Mouse (Mus musculus) inflammation-experienced regulatory T-cells, adult 6 months (primary cell): ENCODE results near the gene Epha6. TPM values are rescaled to one million over a fixed set of nuclear protein-coding genes. Genes with fewer than 3 reads are reported as not detected.
"Not testable (repeated sequence)": the region's sequence is repeated elsewhere in the genome, so short reads cannot be mapped to it uniquely, and the experiment has no call there.

Source experiments
- ATAC-seq: one replicate; pipeline ENCODE4 v1.8.0; 2017
- polyA plus RNA-seq, 3 experiments: library from polyadenylated mRNA; unstranded; fragments of 100-300 nt; shearing (Covaris generic); gene quantifications; one replicate each; pipeline ENCODE4 v1.2.1; 2017

Epha6 gene
- polyA plus RNA-seq, 3 experiments from 2014 or later = not detected

DNA sequence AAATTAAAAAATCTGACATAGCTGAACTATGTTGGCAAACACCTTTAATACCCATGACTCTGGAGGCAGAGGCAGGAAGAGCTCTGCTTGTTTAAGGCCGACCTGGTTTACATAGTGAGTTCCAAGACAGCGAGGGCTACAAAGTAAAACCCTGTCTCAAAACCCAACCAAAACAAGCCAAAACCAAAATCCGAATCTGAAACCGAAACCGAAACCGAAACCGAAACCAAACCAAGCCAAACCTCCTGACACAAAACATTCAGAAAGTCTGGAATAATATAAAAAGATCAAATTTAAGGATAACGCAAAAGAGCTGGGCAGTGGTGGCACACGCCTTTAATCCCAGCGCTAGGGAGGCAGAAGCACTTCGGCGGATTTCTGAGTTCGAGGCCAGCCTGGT lies 725.3 kb downstream of the Epha6 start:
- no peak for ATAC-seq

DNA sequence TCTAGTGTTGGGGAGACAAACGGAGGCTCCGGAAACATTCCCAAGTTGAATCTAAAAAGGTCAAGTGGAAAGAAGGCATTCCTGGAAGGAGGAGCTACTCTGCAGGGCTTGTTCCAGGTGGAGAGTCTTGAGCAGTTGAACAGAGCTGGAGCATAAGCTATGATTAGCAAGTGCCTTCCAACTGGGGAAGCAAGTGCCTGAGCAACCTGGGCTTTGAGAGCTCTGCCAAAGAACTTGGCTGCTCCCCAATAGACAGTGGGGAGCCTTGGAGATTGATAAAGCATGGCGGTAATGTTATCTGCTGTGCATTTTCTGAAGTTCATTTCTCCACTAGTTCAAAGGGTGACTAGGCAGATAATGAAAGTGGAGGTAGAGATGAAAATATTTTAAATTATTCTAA lies 733.5 kb downstream of the Epha6 start:
- ATAC-seq = no peak

DNA sequence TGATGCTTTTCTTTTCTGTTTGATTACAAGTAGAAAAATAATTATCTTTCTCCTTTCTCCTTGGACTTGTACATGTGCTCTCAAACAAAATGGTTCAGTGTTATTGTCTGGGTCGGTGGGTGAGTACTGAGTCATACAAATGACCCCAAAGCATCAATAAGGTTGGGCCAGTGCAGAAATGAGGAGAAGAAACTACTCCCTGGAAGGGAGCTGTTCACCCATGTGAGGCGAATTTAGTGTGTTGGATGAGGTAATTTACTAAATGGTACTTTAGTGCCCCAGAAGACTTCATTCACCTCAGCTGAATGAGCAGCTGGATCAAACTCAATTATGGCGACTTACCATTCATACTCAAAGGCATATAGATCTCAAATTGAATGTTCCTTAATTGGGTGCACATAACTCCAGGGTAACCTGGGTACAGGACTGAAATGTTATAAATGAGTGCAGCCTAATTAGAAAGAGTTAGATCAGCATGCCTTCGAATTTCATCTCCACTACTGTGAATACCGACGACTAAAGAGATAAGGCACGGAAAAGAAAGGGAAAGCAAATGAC lies 751.1 kb downstream of the Epha6 start:
- no peak for ATAC-seq

DNA sequence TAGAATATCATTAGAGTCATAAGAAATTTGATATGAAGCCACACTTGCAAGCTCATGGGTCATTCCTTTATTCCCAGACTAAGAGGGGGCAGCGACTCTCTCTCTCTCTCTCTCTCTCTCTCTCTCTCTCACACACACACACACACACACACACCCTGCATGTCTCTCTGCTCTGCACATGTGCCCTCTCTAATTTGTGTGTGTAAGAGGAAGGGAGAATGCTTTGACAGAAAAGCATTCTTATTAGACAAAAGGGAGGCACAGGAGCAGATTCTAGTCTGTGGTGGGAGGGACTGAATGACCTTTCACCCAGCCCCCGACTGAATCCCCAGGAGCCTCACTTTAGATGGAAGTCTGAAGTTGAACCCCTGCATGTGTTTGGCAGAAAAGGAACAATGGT lies 752.6 kb downstream of the Epha6 start:
- ATAC-seq = no peak

DNA sequence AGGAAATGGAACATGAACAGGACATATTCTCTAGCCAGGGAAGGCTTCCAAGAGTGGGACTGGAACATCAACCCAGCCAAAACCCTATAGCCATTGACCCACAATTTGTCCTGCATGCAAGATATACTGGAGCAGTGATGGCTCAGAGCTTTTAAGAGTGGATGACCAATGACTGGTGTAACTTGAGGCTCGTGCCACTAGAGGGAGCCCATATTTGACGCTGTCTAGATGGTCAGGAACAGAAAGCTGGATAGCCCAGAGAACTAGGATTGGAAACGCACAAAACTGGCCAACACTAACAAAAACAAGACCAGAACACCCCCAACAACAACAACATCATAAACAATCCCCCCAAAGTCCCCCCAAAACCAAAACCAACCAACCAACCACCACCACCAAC lies 758.8 kb downstream of the Epha6 start:
- no peak for ATAC-seq

DNA sequence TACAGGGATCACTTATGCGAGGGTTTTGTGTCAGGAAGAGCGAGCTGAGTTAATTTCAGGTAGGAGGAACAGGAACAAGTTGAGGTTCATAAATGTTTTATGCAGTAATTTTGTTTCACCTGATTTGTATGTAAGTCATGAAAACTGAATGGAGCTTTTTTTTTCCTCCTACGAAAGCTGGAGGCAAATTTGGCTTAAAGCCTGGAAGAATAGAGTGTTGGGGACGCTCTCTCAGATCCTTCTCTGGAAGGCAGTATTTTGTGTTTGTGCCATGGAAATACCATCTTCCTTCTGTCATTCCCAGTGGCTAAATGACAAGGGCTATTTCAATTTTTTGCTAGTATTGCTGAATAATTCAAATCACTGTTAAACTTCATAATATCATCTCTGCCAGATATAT lies 768.6 kb downstream of the Epha6 start:
- no peak for ATAC-seq

DNA sequence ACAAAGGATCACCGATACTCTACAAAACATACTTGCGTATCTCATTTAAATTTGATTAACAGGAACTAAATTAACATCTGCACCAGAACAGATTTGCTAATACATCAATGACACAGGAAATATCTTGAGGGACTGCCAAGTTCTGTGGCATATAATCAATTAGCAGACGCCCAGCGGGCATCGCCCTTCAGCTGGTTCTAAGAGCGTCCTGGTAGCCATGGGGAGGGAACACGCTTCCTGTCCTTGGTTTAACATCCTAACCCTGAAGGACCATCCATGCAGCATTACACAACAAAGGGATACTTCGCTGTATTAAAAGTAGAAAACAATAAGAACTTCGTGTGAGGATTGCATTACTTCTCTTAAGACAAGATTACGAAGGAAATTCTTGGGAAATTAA lies 769.0 kb downstream of the Epha6 start:
- no peak for ATAC-seq

DNA sequence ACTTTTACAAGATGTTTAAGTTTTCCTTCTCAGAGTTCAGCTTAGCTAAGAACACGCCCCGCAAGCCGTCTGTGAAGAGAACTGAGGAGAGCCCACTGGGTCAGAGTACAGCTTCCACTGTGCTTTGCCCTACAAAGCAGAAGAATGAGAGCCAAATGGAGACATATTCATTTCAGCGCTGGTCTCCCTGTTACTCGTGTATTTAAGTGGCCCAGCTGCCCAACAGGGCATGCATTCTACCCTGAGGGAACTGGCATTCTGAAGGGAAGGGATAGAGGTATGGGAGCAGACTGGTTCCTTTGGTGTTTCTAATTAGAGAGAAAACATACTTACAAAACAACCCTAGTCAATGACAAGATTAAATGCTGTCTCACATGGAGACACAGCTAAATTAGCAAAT lies 772.9 kb downstream of the Epha6 start:
- no peak for ATAC-seq

DNA sequence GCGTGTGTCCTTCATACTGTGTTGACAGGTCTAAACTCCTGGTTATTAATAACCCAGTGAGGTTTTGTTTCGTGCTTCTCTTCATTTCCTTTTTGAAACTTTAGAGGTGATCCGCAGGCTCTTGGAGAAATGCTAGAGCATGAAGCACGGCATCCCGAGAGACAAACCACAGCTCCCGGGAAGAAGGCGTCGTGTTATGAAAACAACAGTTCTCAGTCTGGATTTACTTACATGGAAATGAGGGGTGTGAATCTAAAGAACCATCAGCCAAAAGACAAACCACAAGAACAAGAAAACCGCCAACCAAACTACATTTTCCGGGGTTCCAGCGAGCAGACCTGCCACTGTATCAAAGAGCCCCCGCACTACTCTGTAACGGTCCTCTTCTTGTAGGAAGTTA lies 775.7 kb downstream of the Epha6 start:
- ATAC-seq = no peak

DNA sequence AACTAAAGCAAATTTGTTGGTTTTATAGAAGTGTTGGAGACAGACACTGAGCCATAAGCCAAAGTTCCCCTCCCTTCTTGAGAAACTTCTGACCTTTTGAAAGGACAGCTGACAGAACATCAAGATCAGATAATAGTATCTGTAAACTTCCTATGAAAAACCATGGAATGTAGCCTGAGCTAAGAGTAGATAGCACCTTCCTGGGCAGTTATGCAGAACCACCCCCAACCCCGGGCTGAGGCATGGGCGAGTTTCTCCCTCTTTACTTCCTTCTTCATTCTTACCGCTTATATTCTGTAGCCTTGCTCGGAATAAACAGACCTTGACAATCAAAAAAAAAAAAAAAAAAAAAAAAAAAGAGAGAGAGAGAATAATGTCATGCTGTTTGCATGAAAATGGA lies 805.5 kb downstream of the Epha6 start:
- ATAC-seq = not testable (repeated sequence)

DNA sequence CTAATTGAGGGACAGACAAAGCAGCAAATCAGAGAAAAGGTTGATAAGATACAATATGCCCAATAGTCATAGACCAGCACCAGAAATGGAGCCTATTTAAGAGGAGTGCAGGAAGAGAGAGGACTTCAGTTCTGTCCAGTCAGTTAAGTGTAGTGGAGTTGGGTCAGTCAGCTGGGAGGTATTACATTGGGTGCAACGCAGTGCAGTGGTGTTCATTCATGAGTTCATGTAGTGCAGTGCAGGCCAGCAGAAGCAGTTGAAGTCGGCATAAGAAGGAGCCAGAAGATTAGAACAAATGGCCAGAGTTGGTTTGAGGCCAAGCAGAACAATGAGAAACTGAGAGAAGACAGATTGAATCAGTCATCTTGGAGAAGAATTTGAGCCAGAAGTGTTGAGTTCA lies 833.0 kb downstream of the Epha6 start:
- ATAC-seq = no peak

DNA sequence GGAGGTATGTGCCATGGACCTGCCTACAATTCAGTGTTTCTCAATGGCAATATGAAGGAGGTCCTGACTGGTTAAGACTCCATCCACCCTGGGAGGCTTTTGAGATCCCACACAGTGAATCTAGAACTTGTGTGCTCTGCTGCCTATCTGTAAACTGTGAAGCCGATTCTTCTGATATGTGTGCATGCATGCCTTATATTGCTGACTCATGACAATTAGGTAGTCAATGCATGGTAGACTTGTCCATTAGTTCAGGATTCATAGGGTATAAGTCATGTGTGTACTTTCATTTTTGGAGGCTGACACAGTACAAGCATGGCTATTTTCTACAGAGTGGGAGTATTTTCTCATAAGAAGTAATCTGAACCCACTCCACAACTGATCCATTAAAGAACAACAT lies 834.9 kb downstream of the Epha6 start:
- ATAC-seq = no peak

DNA sequence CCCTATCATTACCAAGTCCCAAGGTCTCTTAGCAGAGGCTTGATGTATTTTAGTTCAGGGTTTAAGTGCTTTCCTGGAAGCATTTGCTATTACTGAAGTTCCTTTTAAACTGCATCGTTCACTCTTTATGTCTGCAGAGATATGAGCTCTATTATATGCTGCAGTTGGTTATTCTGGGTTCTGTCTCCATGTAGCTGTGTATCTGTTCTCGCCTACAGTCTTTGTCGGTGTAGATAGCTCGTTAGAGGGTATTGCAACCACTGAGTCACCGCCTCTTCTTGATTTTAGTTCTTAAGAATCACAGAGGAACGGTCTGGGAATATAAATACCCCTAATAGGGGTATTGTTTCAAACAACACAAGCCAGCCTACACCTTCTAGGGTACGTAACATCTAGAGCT lies 835.4 kb downstream of the Epha6 start:
- no peak for ATAC-seq

DNA sequence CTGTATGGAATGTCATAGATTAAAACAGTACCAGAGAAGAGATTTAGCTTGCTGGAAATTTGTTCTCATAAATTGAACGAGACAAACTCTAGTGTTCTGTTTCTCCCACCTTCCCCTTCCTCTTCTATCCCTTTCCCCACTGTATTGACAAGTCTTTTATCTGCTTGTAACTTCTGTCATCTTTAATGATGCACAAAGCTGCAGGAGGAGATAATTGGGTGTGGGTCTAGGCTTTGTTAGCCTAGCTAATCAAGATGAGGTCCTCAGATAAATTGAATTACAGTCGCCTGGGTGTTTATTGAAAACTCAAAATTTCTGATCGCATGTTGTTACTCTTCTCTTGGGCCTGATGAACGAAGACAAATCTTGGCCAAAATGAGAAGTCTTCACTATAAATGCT lies 844.5 kb downstream of the Epha6 start:
- ATAC-seq = no peak

DNA sequence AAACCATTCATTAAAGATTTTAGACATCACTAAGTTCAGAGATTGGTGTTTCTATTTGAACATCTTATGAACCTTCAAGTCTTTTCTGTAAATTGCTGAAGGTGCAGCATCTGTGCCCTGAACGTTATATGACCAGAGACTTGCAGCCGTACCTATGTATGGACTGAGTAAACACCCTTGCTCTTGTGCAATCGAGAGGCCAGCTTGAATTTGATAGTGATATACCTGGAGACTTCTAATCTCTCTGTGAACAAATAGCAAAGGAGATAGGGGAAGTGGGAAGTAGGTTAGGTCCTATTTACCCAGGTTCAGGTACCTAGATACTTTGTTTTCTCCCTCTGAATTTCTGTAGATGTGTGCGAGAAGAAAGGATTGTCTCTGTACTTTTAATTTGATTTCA lies 854.4 kb downstream of the Epha6 start:
- ATAC-seq = no peak

DNA sequence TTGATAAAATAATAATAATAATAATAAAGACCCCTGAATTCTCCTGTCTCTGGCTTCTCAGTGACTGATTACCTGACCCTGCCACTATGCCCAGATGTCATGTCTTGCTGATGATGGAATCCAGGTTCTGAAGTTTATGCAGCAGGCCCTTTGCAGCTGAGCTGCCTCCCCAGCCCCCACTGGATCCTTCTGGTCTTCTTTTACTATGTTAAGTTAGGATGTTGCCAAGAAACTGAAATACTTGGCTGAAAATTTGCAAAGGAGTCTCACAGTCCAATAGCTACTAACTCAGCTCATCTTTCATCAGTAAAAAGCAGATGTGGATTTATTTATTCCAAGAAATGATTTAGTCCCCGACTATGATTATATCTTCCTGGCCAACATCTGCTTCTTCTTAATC lies 861.7 kb downstream of the Epha6 start:
- no peak for ATAC-seq

DNA sequence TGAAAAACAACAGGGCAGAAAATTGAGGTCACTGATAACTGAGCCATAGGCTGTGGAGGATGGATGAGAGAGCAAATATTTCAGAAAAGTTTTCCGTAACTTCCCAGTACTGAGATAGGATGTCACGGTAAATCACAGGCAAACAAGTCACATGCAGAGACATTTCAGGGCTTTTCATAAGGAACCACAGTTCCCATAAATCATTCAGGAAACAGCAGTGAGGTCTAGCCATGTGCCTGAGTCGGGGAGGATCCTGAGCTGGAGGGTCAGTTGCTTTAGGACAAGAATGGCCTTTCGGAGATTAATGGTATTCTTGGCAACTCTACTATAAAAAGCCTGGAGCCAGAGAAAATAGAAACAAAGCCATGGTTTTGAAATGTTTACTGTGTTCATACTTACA lies 889.8 kb downstream of the Epha6 start:
- no peak for ATAC-seq

DNA sequence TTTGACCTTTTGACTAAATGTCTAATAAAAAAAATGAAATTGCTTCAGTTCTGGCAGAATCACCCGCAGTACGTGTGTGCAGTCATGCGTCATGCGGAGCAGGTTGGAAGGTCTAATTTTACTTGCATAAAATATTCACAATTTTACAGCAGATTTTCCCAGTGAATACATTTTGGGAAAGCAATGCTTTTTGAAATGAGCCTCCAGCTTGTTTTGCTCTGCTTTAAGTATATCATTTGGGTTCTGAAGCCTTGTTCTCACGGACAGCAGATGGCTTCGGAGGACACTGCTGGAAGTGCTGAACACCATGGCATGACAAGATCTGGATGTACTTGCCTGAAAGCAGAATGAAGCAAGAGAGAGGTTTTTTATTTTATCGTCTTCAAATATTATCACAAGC lies 912.1 kb downstream of the Epha6 start:
- no peak for ATAC-seq

DNA sequence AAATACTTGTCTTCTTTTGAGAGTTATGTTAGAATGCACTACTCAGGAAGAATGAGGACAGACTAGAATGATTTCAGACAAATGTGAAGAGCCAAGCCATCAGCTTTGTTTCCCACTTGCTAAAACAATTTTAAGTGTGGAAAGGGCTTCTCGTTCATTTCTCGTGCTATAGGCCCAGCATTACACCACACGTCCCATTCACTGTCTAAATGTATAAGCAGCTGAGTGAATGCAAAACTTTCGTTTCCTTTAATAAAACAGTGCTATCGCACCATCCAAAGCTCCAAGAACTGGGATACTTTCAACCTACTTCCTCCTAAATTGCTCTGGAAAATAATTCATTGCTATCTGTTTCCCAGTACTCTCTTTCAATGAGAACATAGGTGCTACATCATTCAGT lies 916.2 kb downstream of the Epha6 start:
- ATAC-seq = no peak

DNA sequence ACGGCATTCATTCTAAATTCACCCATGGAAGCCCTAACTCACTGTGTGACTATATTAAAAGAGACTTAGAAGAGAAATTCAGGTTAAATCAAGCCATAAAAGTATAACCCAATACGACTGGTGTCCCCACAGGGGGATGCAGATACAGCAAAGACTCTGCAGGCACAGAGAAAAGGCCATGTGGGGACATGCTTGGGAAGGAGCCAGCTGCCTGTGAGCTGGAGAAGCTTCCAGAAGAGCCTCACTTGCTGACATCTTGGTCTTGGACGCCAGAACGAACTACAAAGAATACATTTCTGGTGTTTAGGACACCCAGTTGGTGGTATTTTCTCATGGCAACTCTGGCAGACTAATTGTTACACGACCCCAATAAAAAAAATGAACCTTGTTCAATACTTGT lies 920.2 kb downstream of the Epha6 start:
- no peak for ATAC-seq

DNA sequence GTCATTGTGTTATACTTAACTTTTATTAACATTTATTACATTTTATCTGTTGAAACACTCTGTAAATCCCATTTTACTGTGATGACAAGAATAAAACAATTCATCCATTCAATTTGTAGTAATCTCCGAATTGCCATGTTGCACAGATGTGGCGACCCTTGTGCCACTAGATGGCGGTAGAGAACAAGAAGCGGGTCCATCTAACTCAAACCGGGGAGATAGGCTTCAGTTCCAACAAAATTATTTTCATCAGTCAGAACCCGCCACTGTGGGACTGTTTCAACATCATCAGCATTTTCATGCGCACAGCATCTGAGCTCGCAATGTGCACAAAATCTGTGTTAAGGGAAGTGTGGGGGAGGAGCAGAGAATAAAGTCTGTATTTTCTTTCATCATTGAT lies 921.9 kb downstream of the Epha6 start:
- peak; percentile 63 for ATAC-seq

DNA sequence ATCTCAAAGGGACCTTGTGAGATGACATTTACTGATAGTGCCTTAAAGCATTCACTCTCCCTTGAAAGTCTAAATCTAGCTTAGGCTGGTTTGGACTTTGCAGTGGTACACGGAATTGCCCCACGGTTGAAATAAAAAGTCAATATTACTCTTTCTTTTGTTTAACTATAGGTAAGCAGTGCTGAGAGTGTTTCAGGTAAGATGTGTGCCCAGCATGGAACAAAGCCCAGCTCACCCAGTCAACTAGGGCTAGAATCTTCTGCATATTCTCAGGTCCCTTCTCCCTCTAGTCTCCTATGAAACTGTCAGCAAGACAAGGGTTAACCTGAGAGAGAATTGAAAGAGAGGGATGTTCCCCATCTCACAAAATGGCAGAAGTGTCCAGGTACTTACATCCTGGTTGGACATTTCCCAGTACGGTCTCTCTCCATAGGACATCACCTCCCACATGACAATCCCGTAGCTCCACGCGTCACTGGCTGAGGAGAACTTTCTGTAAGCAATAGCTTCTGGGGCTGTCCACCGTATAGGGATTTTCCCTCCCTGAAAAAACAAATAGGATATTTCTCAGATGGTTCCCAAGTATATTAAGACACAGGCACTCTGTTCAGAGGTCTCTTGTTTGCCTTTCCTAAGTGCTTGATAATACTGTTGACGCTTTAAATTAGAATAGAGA lies 923.0 kb downstream of the Epha6 start:
- no peak for ATAC-seq

DNA sequence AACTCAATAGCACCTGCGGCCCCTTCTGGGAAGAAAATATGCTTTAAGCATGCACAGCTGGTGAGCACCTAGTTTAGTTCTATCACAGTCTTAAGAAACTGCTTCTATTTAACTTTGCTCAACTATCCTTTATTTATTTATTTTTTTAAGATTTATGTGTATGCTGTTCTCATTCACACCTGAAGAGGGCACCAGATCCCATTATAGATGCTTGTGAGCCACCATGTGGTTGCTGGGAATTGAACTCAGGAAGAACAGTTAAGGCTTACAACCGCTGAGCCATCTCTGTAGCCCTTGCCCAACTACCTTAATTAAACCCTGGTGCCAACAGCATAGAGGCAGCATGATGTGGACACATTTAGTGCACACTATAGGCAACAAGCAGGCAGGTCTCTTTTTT lies 938.4 kb downstream of the Epha6 start:
- no peak for ATAC-seq

DNA sequence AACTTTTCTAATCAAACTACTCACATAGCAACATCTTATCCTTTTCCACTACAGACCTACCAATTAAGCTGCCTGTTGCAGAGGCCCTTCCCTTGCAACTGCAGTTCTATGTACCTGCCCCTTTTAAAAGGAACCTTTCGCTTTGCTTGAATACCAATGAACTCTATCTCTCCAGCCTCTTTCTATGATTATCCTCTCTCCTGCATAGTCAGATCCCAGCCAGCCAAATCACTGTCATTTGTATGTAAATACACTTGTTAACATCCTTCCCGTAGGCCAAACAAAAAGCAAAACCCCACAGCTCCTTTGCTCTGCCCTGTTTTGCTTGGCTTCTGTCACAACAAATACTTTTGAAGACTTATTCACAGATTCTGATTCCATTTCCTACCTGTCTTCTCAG lies 961.6 kb downstream of the Epha6 start:
- ATAC-seq = no peak

DNA sequence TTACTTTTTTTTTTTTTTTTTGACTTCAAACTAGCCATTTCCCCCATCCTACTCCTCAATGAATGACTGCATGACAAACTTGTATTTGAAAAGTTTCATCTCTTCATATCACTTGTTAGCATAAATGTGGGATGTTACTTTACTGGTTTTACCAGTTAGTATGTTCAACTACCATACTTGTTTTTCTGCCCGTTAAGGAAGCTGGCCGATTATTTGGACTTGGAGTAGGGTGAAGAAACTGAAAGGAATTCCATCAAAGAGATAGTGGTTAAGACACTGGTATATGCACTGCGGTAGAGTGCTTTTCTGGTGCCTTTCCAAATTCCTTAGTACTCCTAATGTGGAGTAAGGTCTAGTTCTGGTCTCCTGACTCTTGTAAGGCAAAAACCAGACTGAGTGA lies 965.3 kb downstream of the Epha6 start:
- no peak for ATAC-seq
